Comparison of ENCODE assay signal across 32 mouse cellular contexts in genomic region chr10:41479961-41480360, GRCm38 (mm10). TPM values are rescaled to one million over a fixed set of nuclear protein-coding genes. Genes with fewer than 3 reads are reported as not detected.
"Had no signal": no experiment of that assay in that cellular context is flagged by ENCODE, and none has a peak within 500 bp of the region (broad histone marks: within the 10 kb centered on the region; RNA-seq: fewer than 3 reads in every experiment).

No protein-coding gene starts in this region.

- DNase-seq: heart, postnatal 10 days; heart, postnatal 14 days; heart, postnatal 36 days; heart, postnatal 4 days; kidney, adult 11 months; kidney, adult 18-20 months; kidney, adult 2 months; kidney, adult 8-10 months; kidney, adult 9 months; kidney, postnatal 10 days; kidney, postnatal 14 days; kidney, postnatal 25 days; kidney, postnatal 36 days; kidney, postnatal 4 days; layer of hippocampus, adult 9-11 months; layer of hippocampus, postnatal 36 days had no signal

- H3K27ac ChIP-seq: heart, embryonic 10.5 days; heart, embryonic 13.5 days; heart, embryonic 15.5 days; hindbrain, embryonic 10.5 days; hindbrain, embryonic 12.5 days; hindbrain, embryonic 13.5 days; hindbrain, embryonic 14.5 days; hindbrain, embryonic 15.5 days; hindbrain, postnatal 0 days; intestine, embryonic 15.5 days; kidney, embryonic 15.5 days; kidney, postnatal 0 days; layer of hippocampus, adult 2 months had no signal

- H3K4me2 ChIP-seq: heart, embryonic 11.5 days; heart, embryonic 12.5 days; heart, embryonic 13.5 days; heart, embryonic 15.5 days; hindbrain, embryonic 12.5 days; hindbrain, embryonic 13.5 days; hindbrain, embryonic 14.5 days; hindbrain, embryonic 15.5 days; intestine, embryonic 15.5 days; kidney, embryonic 15.5 days had no signal

- H3K4me3 ChIP-seq: heart, embryonic 10.5 days; heart, embryonic 12.5 days; heart, embryonic 13.5 days; heart, embryonic 15.5 days; hindbrain, embryonic 10.5 days; hindbrain, embryonic 12.5 days; hindbrain, embryonic 13.5 days; hindbrain, embryonic 15.5 days; intestine, embryonic 15.5 days; kidney, embryonic 15.5 days; layer of hippocampus, adult 2 months had no signal

- H3K9me3 ChIP-seq: heart, embryonic 10.5 days; heart, embryonic 12.5 days; heart, embryonic 13.5 days; heart, embryonic 15.5 days; hindbrain, embryonic 10.5 days; hindbrain, embryonic 12.5 days; hindbrain, embryonic 13.5 days; hindbrain, embryonic 15.5 days; intestine, embryonic 15.5 days; kidney, embryonic 15.5 days had no signal

- H3K27me3 ChIP-seq: heart, embryonic 12.5 days; heart, embryonic 13.5 days; heart, embryonic 15.5 days; hindbrain, embryonic 12.5 days; hindbrain, embryonic 13.5 days; hindbrain, embryonic 15.5 days; intestine, embryonic 15.5 days; kidney, embryonic 15.5 days had no signal

- H3K36me3 ChIP-seq: hindbrain, embryonic 15.5 days had no signal

RNA-seq across cellular contexts. Expression of gene Ppil6, which starts 10.3 kb away (rescaled TPM):
- polyA plus RNA-seq: inflammation-experienced regulatory T-cells, adult 6 months had no signal
